Mouse (Mus musculus) left cerebral cortex, adult 18-20 months (tissue): ENCODE measurements around the gene Ace. TPM values are rescaled to one million over a fixed set of nuclear protein-coding genes. Genes with fewer than 3 reads are reported as not detected.

Experiments
- DNase-seq, 2 experiments: peaks; one replicate each; pipeline ENCODE4 v3.0.0; 2021 to 2022; ENCODE audit warnings: low spot score in 2 of 2, mixed read lengths in 1 of 2
- long read RNA-seq, 2 experiments: library from polyadenylated mRNA; stranded (forward); transcript quantifications; one replicate each; pipeline ENCODE4 v2.0.0; 2021
- total RNA-seq, 2 experiments: library from RNA; stranded (reverse); gene quantifications; 2 replicates each; pipeline ENCODE4 v1.2.3; 2021

The Ace gene
- total RNA-seq = 10 to 100 TPM; 14.3 to 18.6 TPM
- long read RNA-seq, experiment 1, full-length matches to known transcripts = 10 of 13 reads
- long read RNA-seq, experiment 1, partial matches to known transcripts = 3 of 13 reads
- long read RNA-seq, experiment 1, other reads (novel, unspliced or antisense) = 0 of 13 reads
- long read RNA-seq, experiment 2, full-length matches to known transcripts = 4 of 9 reads
- long read RNA-seq, experiment 2, partial matches to known transcripts = 4 of 9 reads
- long read RNA-seq, experiment 2, other reads (novel, unspliced or antisense) = 1 of 9 reads

- peak; percentile 21 to 32 for DNase-seq
These were observed at the start of gene Ace for GRCm38 (mm10) chr11:105967741-105968574. TSS of gene Ace (plus strand) at chr11:105967945.

DNA sequence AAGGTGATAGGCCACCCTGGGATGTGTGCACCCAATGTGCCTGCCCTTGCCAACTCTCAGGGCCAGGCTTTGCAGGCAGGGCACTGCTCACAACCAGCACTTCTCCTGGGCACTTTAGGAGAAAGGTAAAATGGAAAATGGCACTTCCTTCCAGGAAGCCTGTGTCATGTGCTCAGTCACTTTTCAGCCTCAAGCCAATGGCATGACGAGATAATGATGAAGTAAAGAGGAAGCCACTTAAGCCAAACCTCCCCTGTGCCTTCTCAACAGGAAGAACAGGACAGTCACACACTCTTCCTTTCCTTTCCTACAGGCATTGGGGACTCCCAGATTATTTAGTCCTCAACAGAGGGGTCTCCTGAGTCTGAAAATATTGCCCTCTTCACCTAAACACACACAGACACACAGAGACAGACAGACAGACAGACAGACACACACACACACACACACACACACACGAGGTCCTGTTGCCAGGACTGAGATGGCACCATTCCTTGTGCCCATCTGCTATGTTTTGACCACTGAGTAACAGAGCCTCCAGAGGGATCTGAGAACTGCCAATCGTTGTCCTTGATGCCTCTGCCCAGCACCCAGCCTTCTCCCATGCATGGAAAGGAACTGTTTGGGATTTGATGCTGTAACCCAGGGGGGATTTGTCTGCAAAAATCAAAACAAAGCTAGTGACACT lies 47.5 kb upstream of the Ace start:
- no peak for DNase-seq

DNA sequence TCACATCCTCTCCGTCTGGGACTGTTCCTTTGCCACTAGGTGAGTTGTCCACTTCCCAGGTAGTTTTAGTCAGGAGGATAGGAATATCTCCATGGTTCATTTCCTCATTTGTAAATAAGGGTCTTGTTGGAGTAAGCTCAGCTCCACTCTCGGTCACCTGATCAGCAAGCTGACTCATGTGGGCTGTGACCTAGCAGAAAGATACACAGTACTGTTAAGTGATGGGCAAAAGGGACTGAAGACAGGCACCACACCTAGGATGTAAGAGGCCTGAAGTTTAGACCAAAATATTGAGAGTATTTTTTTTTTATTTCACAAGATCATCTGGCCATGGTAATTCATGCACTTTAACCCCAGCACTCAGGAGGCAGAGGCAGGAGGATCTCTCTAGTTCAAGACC lies 46.9 kb upstream of the Ace start:
- DNase-seq = no peak

DNA sequence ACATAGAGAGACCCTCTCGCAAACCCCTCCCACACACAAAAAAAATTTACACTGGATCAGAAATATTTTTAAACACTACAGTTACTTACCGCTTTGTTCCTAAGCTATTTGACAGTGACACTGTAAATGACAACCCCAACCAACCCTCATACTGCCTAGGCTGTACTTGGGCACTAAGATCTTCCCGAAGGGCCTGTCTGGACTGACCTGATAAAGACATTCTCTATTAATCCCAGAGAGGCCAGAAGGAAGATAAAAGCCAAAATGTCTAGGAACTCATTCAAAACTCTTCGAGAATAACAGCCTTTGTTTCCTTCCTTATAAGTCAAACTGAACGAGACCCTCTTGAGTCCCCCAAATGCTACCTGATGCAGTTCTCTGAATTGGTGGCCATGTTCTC lies 46.5 kb upstream of the Ace start:
- no peak for DNase-seq

GRCm38 (mm10) chr11:105922769-105923663 lies 44.7 kb upstream of the Ace start:
- peak in 1 of 2 experiments; percentile 40 for DNase-seq

GRCm38 (mm10) chr11:105927065-105928030 lies 40.4 kb upstream of the Ace start:
- peak; percentile 73 to 81 for DNase-seq

GRCm38 (mm10) chr11:105928171-105928570 lies 39.6 kb upstream of the Ace start:
- no peak for DNase-seq

GRCm38 (mm10) chr11:105931380-105931779 lies 36.4 kb upstream of the Ace start:
- DNase-seq = no peak

DNA sequence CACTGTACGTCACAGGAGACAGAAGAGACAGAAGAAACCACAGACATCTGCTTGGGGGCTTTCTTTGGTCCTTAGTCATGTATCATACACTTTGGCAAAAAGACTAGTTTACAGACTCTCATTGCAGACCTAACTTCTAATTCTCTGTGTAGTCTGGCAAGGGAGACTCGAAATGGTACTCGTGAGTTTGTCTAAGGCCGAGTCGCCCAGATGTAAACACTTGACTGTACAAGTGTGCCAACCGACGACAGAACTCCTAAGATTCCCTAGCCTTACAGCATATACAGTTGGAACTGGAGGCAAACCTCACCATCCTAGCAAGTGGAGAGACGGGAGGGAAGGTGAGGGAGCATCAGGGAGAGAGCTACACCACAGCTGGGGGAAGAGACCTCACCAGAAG lies 34.0 kb upstream of the Ace start:
- no peak for DNase-seq

DNA sequence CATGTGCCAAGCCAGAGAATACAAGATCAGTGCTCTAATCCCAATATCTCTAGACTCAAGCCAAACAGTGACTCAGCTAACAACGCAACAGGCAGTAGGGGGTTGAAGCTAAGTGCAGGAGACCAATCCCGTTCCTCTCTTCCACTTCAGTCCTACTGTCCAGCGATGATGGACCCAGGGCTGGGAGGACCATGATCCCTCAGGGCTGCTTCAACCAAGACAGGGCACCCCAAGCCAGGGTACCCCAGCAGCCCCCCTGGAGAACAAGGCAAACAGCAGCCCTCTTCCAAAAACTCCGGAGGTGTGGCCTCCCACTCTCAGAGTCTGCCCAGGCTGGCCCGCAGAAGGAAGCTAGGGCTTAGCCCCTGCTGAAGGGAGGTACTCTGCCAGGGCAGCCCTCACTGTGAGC lies 33.4 kb upstream of the Ace start:
- DNase-seq = no peak

- no peak for DNase-seq
These were observed 32.9 kb upstream of the Ace start for GRCm38 (mm10) chr11:105934816-105935215.

DNA sequence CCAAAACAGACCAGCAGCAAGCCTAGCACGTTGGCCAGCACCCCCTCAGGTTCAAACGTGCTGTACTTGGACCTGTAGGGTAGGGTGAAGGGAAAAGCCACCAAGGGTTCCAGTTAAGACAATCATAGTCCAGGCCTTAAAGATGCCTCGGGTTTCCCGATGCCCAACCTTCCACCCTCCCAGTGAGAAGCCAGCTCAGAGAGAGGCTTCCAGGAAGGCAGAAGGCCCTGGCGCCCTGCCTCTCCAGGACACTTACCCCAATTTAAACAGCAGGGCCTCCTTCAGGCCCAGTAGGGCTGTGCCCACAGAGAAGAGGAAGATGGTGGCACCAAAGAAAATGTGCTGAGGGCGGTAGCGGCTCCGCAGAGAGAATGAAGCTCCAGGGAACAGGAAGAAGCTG lies 32.2 kb upstream of the Ace start:
- no peak for DNase-seq

DNA sequence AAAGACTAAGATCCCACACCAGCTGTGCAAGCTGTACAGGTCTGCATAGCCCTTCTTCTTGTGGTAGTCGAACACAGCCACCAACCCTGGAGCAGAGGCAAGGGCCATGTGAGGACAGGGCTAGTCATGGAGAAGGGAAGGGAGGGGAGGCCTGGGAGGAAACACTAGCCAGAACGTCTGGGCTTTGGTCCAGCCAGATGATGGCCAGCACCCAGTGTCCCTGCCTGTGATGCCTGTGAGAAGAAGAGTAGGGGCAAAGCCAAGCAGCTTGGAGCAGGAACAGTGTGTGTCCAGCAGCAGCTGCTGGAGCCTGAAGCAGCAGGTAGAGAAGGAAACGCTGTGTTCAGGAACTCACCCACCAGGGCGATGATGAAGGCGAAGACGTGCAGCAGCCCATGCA lies 31.5 kb upstream of the Ace start:
- peak; percentile 45 to 53 for DNase-seq

GRCm38 (mm10) chr11:105936974-105937373 lies 30.8 kb upstream of the Ace start:
- DNase-seq = no peak

DNA sequence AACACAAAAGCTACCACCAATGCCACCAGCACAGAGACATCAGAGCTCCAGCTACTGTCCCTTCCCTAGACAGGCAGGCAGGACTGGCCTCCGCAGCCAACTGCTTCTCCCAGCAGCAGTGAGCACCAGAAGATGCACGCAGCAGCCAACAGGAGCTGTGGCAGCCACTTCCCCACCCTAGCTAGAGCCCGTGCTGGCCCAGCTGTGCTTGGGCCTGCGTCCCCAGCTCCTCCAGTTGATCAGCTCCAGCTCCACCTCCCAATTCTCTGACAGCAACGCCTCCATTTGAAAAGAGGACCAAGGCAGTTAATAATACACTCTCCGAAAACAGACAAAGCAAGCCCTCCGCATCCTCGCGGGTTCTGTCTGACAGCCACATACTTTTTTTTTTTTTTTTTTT lies 29.0 kb upstream of the Ace start:
- no peak for DNase-seq

- DNase-seq = no peak
These were observed 25.8 kb upstream of the Ace start for GRCm38 (mm10) chr11:105941973-105942372.

DNA sequence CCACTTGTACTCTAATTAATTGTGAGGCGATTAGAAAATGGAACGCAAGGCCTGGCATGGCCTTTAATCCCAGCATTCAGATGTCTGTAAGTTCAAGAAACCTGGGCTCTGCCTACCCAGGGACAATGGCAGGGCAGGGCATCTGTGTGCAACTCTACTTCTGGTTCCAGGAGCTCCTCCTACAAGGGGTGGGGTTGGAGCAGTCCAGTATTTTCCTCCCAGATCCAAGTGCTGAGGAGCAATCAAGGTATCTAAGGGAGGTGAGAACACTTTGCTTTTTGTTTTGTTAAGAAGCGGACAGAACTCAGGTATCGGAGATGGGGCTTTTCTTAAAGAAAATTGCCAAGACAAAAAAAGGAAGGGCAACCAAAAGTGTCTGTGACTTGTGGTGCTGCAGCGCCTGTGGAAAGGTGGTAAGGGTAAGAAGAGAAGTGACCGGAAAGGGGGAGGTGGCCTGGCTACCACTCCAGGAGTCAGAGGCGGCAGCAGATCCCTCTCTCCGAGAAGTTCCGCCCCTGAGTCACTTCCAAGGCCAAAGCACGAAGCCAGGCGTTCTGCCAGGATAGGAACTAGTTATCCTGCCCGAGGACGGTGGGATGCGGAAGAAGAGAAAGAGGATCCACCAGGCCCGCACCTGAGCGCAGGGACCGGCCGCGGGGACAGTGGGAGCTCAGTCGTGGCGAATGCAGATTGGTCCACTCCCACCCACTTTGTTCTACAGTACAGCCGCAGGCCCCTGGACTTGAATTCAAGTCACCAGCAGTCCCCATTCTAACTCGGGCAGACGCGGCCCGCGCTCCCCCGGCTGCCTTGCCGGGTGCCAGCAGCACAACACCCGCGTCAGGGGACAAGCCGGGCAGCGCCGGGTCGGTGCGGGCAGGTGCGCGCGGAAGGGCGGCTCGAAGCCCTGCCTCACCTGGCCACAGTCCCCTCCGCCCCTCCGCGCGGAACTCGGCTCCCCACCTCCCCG lies 24.3 kb upstream of the Ace start:
- DNase-seq = peak in 1 of 2 experiments; percentile 39

DNA sequence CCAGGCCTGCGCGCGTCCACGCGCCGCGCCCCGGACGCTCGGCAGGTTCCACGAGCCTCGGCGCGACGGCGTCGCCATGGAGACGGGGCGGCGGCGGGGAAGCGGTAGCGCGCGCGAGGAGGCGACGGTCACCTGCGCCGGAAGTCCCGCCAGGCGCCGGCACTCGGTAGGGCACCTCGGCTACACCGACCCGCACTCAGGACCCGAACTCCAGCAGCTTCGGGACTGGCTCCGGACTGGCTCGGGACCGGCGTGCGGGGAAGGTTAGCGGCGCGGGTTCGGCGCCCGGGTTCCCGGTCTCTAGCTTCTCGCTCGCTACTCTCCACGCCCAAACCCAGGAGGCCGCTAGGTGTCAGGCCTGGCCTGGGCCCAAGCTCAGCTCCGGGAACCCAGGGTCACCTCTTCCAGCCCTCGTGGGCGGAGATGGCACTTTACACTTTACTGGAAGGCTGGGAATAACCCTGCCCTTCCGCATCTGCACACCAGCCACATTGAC lies 23.6 kb upstream of the Ace start:
- DNase-seq = peak; percentile 75 to 84
